Mouse (Mus musculus) gastrocnemius, postnatal 10 days (tissue): Measurements from ENCODE around the gene Hist1h4d. TPM values are rescaled to one million over a fixed set of nuclear protein-coding genes. Genes with fewer than 3 reads are reported as not detected.
A peak's percentile ranks its signal among the peaks of the same experiment; 100 is the strongest.

ENCODE experiments used
- DNase-seq: peaks from one replicate; pipeline ENCODE4 v3.0.0; 2021; ENCODE audit warnings: mixed read lengths
- total RNA-seq, 2 experiments: library from RNA; stranded (reverse); gene quantifications; 2 replicates each; pipeline ENCODE4 v1.2.3; 2021

Hist1h4d gene
- total RNA-seq, 2 experiments from 2014 or later = 165 to 171 TPM

- DNase-seq = no peak
Measured at GRCm38 (mm10) chr13:23593051-23593770, 11.8 kb downstream of the Hist1h4d start.

DNA sequence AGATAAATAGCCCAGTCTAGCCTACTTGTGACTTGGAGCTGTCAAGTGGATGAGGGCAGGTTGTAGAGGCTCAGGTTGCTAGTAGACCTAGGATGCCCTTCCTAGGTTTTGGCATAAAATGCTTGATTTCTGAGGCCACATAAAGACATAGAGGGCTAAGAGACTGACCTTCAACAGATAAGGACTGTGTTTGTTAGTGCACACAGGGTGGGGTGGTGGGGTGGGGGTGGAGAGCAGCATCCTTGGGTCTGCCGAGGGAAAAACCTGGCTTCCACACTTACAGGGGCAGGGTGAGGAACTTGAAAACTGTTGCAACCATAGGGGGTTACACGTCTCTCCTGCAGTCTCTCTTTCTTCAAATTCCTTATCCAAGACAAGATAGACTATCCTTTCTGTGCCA is 13.8 kb downstream of the Hist1h4d start:
- DNase-seq = no peak

- DNase-seq = no peak
Measured at GRCm38 (mm10) chr13:23595622-23596372, 14.4 kb downstream of the Hist1h4d start.

DNA sequence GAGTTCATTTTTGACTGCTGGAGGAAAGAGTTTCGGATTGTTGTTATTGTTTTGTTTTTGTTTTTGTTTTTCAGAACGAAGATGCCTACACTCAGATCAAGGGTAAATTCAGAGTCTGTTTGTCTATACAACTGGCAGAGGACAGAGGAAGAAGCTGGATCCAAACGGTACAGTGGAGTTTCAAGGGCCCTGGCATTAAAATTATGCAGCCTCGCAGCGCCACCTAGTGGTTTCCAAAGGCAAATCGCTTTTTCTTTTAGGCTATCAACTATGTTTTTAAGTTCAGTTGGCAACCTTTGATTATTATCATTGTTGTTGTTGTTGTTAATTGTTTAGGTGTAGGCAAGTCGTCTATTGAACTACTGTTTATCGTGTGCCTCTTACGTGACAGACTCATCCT is 16.6 kb downstream of the Hist1h4d start:
- DNase-seq = peak; percentile 83

DNA sequence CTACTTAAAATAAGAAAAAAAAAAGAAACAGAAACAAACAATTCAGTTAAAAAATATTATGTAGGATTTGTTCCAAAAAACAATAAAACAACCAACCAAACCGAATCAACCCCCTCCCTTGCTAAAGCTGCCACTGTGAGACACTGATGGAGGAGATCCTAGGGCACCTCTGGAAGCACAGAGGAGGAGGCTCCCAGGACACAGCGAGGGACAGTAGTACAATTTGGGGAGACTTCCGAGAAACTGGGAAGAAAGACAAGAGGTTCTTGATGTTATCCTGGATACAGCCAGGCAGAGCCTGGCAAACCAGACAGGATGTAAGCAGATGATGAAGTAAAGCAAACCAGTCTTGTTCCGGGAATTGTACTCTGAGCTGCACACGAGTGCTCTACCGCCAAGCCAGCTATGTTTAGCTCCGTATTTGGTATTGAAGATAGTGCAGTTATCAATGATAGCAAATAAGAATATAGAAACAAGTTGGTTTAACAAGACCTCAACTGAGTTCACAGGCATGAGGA is 21.8 kb downstream of the Hist1h4d start:
- no peak for DNase-seq

- no peak for DNase-seq
Measured at GRCm38 (mm10) chr13:23604452-23604851, 23.1 kb downstream of the Hist1h4d start.

DNA sequence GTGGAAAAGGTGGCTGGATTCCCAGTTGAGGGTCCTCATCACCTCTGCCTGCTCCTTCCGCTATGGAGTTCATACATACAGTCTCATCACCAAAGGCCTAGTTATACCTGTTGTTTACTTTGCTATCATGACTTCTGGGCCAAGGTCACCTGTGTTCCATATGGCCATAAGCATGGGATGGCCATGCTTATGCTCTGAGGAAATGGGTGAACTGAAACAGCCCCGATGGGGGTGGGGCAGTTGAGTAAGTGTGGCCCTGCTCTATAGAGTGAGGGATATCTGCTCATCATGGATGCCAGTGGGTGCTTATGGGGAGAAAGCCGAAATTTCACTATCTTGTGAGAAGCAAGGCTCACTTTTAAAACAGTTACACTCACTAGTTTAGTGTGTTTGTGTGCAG is 23.7 kb downstream of the Hist1h4d start:
- DNase-seq = no peak

GRCm38 (mm10) chr13:23609209-23609608 is 27.8 kb downstream of the Hist1h4d start:
- DNase-seq = no peak

DNA sequence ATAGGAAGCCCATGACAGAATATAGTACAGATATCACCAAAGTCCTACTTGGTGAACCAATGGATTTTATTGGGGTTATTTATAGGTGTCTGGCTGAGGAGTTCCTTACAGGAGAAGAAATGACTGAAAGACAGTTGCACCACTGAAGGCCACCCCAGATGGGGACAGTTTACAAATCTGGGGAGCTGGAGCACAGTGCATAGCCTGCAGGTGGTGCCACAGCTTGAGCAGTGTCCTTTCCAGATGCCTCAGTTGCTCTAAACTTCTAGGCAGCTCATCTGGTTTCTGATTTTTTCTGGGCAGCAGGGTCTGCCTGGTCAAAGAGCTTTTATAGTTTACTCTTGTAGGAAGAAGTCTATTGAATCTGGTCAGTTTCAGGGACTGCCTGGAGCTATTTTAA is 28.4 kb downstream of the Hist1h4d start:
- DNase-seq = no peak

DNA sequence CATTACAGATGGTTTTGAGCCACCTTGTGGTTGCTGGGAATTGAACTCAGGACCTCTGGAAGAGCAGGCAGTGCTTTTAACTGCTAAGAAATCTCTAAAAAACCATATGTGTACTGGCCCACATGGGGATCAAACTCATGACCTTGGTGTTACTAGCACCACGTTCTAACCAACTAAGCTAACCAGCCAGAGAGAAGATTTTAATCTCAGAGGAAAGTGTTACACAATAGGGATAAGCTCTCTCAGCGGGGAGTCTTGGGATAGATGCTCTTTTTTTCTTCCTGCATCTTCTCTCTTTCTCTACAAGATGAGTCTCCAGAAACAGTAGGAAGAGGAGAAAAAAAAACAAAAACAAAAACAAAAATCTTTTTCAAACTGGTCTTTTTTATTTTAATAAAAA is 29.0 kb downstream of the Hist1h4d start:
- DNase-seq = no peak

DNA sequence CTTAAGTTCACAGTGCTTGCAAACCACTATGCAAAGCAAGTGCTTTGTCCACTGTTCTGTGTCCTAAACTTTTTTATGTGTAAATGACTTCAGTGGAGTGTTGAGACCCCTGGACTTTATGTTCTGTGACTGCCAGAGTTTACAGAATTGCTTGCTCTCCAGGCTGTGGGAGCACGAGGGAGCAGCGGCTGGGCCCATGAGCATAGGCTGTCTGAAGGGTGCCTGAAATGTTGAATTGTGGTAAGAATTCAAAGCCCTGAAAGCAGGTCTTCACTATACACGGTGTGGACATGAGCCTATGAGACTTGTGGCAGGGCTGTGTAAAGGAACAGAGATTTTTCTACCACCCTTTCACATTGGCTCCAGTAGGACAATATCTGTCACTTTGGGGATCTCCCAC is 30.2 kb downstream of the Hist1h4d start:
- no peak for DNase-seq

DNA sequence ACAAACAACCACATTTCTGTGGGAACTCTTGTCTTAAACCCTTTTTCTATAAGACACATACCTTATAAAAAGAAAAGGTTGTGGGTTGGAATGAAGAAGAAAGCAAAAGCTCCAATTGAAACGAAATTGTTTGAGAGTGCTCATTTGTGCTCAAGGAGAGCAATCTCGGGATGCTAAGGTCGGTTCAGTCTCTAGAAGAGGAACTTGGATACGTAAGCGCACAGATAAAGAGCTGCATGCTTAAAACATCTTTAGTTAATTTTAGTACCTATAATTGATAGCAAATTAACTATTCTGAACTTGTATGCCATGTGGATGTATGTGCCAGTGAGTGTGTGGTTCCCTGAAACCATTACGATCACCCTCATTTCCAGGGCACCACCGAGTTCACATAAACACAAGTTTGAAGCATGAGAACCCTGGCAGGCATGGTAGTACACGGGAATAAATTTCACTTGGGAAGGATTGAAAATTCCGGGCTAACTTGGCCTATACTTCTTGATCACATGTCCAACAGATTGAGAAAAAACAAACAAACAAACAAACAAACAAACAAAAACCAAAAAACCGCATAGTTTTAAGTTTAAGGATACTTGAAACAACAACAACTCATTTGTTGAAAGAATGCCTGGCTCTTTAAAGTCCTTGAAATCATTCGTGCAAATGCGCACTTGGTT is 38.8 kb downstream of the Hist1h4d start:
- no peak for DNase-seq

GRCm38 (mm10) chr13:23620733-23621531 is 39.5 kb downstream of the Hist1h4d start, which contains the start of gene Hist1h2be:
Gene Hist1h2be (minus strand): TSS chr13:23621124.
- peak; percentile 56 for DNase-seq

DNA sequence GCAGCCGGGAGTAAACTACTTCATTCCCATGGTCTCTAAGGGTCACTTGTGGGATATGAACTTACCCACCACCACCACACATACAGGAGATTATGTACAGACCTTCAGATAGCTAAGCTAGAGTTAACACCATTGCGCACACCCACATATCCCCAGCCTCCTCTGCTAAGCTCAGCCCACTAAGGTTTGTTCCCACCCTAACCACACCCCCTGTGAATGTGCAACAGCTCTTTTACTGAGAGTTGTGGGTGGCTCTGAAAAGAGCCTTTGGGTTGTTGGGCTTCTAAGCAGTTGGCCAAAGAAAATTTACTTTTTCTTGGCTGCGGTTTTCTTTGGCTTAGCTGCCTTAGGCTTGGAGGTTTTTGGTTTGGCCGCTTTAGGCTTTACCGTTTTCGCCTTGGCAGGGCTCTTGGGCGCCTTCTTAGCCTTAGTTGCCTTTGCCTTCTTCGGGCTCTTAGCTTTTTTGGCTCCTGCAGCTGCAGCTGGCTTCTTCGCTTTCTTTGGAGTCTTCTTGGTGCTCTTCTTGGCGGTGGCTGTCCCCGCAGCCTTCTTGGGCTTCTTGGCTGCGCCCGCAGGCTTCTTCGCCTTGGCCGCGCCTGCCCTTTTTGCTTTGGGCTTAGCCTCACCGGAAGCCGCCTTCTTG is 40.3 kb downstream of the Hist1h4d start:
- DNase-seq = peak; percentile 55

DNA sequence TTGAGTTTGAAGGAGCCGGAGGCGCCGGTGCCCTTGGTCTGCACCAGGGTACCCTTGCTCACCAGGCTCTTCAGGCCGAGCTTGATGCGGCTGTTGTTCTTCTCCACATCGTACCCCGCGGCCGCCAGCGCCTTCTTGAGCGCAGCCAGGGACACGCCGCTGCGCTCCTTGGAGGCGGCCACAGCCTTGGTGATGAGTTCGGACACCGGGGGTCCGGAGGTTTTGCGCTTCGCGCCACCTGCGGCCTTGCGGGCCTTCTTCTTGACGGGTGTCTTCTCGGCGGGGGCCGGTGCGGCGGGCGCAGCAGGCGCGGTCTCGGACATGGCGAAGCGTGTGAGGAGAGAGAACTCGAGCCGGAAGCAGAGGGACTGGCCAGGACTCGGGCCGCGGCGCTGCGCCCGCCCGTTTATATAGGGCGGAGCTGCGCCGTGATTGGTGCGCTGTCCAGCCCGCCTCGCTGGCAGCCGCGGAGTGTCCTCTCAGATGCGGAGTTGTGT is 40.8 kb downstream of the Hist1h4d start, which contains the start of gene Hist1h1e:
Gene Hist1h1e, minus strand, starts transcription at position 384 of the 497 bp plus-strand sequence.
- DNase-seq = peak; percentile 93

DNA sequence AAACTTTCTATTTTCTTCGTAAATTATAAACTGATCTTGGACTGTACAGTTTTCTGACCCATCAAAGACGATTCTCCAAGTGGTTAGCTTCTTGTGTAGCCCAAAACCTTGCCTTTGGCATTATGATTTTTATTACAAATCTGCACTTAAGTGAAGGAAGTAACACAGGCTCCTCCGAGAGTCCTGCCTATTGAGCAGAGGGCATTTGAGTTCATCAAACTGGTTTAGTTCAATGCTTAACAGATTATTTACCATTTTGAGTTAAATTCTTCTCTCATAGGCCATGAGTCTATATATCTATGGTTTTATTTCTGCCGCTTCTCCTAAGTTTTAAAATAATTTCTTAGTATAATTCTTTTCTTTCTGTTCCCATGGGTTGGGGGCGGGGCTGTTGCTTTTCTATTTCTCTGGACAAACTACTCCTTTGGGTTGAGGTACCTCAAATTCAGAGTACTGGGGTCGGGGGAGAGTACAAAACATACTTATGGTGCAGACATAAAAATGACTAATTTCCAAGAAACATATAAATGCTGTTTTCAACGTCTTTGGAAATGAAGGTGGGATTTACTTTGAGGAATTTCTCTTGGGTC is 41.6 kb downstream of the Hist1h4d start:
- DNase-seq = peak; percentile 8

GRCm38 (mm10) chr13:23630653-23631052 is 49.3 kb downstream of the Hist1h4d start:
- DNase-seq = no peak
